ENCODE assay signal across 8 mouse cellular contexts in genomic region chr10:69611839-69612340, GRCm38 (mm10).
DNase-seq lines count a peak whose midpoint lies in the region; ATAC-seq and TF ChIP-seq lines count a peak whose summit lies in the region.
"Had no signal": no experiment of that assay in that cellular context is flagged by ENCODE, and none has a peak within 500 bp of the region (broad histone marks: within the 10 kb centered on the region; RNA-seq: fewer than 3 reads in every experiment).

No protein-coding gene starts in this region.

- no peak overlapping the region for H3K4me2 ChIP-seq in hindbrain, postnatal 0 days (ENCODE audit: low read depth, low read length)
- H3K4me2 ChIP-seq: liver, embryonic 13.5 days had no signal

- peak; percentile 27 for DNase-seq in retina, postnatal 7 days (ENCODE audit: low read depth, low spot score)
- no peak for DNase-seq in retina, embryonic 14.5 days (ENCODE audit: low spot score)
- peak; percentile 60 to 70 for DNase-seq in frontal cortex, postnatal 36 days (ENCODE audit: low spot score in 2 of 2)
- peak; percentile 91 for DNase-seq in hindbrain, postnatal 0 days (ENCODE audit: low spot score)
- peak; percentile 66 to 70 for DNase-seq in left cerebral cortex, postnatal 10 days (ENCODE audit: extremely low spot score in 1 of 2, low spot score in 2 of 2)
- peak; percentile 45 for DNase-seq in right cerebral cortex, postnatal 25 days
- DNase-seq in thymus, postnatal 10 days (ENCODE audit: low spot score in 2 of 2): no peak
- DNase-seq: liver, embryonic 13.5 days had no signal

- no peak overlapping the region for H3K4me3 ChIP-seq in hindbrain, postnatal 0 days (ENCODE audit: low read length)
- H3K4me3 ChIP-seq: liver, embryonic 13.5 days had no signal

- peak; percentile 71 for ATAC-seq in hindbrain, postnatal 0 days

- 0 out of 2 replicates have a peak overlapping the region, but pooled peaks have one; percentile 36 for H3K27ac ChIP-seq in hindbrain, postnatal 0 days
- H3K27ac ChIP-seq: liver, embryonic 13.5 days had no signal

- no peaks in the 10 kb centered on the region for H3K36me3 ChIP-seq in hindbrain, postnatal 0 days (ENCODE audit: insufficient read depth, low read length)
- H3K36me3 ChIP-seq: liver, embryonic 13.5 days had no signal

- intact Hi-C loops in left cerebral cortex, postnatal 10 days (cut with DNase I): no loop called here

- H3K9ac ChIP-seq in hindbrain, postnatal 0 days (replicated peaks; ENCODE audit: low read length): no peak overlapping the region
- H3K9ac ChIP-seq: liver, embryonic 13.5 days had no signal

- H3K27me3 ChIP-seq in hindbrain, postnatal 0 days (ENCODE audit: insufficient read depth, low read length): no peaks in the 10 kb centered on the region
- H3K27me3 ChIP-seq: liver, embryonic 13.5 days had no signal

- no peaks in the 10 kb centered on the region for H3K9me3 ChIP-seq in hindbrain, postnatal 0 days (ENCODE audit: low read length)
- H3K9me3 ChIP-seq: liver, embryonic 13.5 days had no signal

- peaks cover 4% of the 10 kb centered on the region; the same call in 1 of the 2 replicates for H3K4me1 ChIP-seq in hindbrain, postnatal 0 days (ENCODE audit: insufficient read depth, low read length)
- H3K4me1 ChIP-seq: liver, embryonic 13.5 days had no signal

- TF ChIP-seq CTCF in hindbrain, postnatal 0 days (IDR thresholded peaks at IDR 0.05; ENCODE audit: low read depth): no peak

- WGBS in hindbrain, postnatal 0 days: 31% methylated on average over 5 of the region's 5 CpGs

Comparison
In these comparisons a context has a peak if more than half of its experiments do, and no peak if none do; other contexts are left out.
1. DNase-seq: peak in retina, postnatal 7 days (single experiment), frontal cortex, postnatal 36 days (2 of 2), hindbrain, postnatal 0 days (single experiment), left cerebral cortex, postnatal 10 days (2 of 2) and right cerebral cortex, postnatal 25 days (single experiment); none in retina, embryonic 14.5 days (single experiment) and thymus, postnatal 10 days (0 of 2).